Mouse (Mus musculus): ENCODE measurements around the gene Mllt3.

- TF ChIP-seq CTCF (IDR thresholded peaks at IDR 0.05; ENCODE audit: extremely low read depth, insufficient read depth, insufficient read length, insufficient replicate concordance) (no peak), POLR2A (IDR thresholded peaks at IDR 0.05; ENCODE audit: low read depth, low read length) (no peak)
Measured at GRCm38 (mm10) chr4:87795261-87795660, 237.9 kb downstream of the Mllt3 start.
